Comparison of ENCODE assay signal across 8 mouse cellular contexts in genomic region chr2:174532671-174533363, GRCm38 (mm10). TPM values are rescaled to one million over a fixed set of nuclear protein-coding genes. Genes with fewer than 3 reads are reported as not detected.
DNase-seq lines count a peak whose midpoint lies in the region; ATAC-seq lines count a peak whose summit lies in the region.

No protein-coding gene starts in this region.

- no peaks in the 10 kb centered on the region for H3K9me3 ChIP-seq in hindbrain, embryonic 11.5 days (ENCODE audit: control insufficient read depth, low read length)
- H3K9me3 ChIP-seq in hindbrain, embryonic 10.5 days = no peaks in the 10 kb centered on the region
- no peaks in the 10 kb centered on the region for H3K9me3 ChIP-seq in embryonic facial prominence, embryonic 11.5 days (replicated peaks; ENCODE audit: control insufficient read depth, low read length)

- peak; percentile 54; the same call in 1 of the 2 replicates for ATAC-seq in hindbrain, embryonic 11.5 days (ENCODE audit: low FRiP score)
- ATAC-seq in embryonic facial prominence, embryonic 11.5 days (replicated peaks; ENCODE audit: insufficient number of reproducible peaks, low FRiP score, low TSS enrichment, low read depth) = peak; percentile 48; the same call in 1 of the 2 replicates

- peak; percentile 20 for DNase-seq in hindbrain, embryonic 11.5 days (ENCODE audit: low spot score)
- DNase-seq in hindbrain, embryonic 10.5 days (ENCODE audit: low spot score) = no peak
- DNase-seq in R1 (ENCODE audit: low read depth, low spot score) (peak; percentile 33), adipocyte (ENCODE audit: low spot score) (no peak)
- DNase-seq in embryonic facial prominence, embryonic 11.5 days (ENCODE audit: low spot score) = peak; percentile 43
- DNase-seq in kidney, adult 8-10 months = peak; percentile 10 to 31
- DNase-seq in lung, adult 18-20 months = peak; percentile 25 to 32
- DNase-seq in retina, postnatal 1 day = peak; percentile 41

- no peak overlapping the region for H3K27ac ChIP-seq in hindbrain, embryonic 11.5 days (ENCODE audit: low read depth, low read length)
- no peak overlapping the region for H3K27ac ChIP-seq in hindbrain, embryonic 10.5 days
- no peak overlapping the region for H3K27ac ChIP-seq in embryonic facial prominence, embryonic 11.5 days (replicated peaks; ENCODE audit: low read depth, low read length)

- H3K4me2 ChIP-seq in hindbrain, embryonic 11.5 days (replicated peaks; ENCODE audit: low read depth, low read length) = no peak overlapping the region
- no peak overlapping the region for H3K4me2 ChIP-seq in embryonic facial prominence, embryonic 11.5 days (ENCODE audit: low read depth, low read length)

- H3K27me3 ChIP-seq in hindbrain, embryonic 11.5 days (ENCODE audit: control insufficient read depth, insufficient read depth, low read length) = no peaks in the 10 kb centered on the region
- H3K27me3 ChIP-seq in hindbrain, embryonic 10.5 days (ENCODE audit: insufficient read depth, poor library complexity, severe bottlenecking) = no peaks in the 10 kb centered on the region
- H3K27me3 ChIP-seq in embryonic facial prominence, embryonic 11.5 days (ENCODE audit: control insufficient read depth, insufficient read depth, low read length) = no peaks in the 10 kb centered on the region

- H3K4me1 ChIP-seq in hindbrain, embryonic 11.5 days (replicated peaks; ENCODE audit: control insufficient read depth, insufficient read depth, low read length) = no peaks in the 10 kb centered on the region
- H3K4me1 ChIP-seq in hindbrain, embryonic 10.5 days (replicated peaks) = no peaks in the 10 kb centered on the region
- H3K4me1 ChIP-seq in embryonic facial prominence, embryonic 11.5 days (ENCODE audit: control insufficient read depth, insufficient read depth, low read length) = no peaks in the 10 kb centered on the region

- WGBS in hindbrain, embryonic 11.5 days = 67% methylated on average over 12 of the region's 12 CpGs
- WGBS in hindbrain, embryonic 10.5 days = 64% methylated on average over 12 of the region's 12 CpGs
- WGBS in embryonic facial prominence, embryonic 11.5 days = 55% methylated on average over 12 of the region's 12 CpGs

- no peaks in the 10 kb centered on the region for H3K36me3 ChIP-seq in hindbrain, embryonic 11.5 days (ENCODE audit: control insufficient read depth, insufficient read depth, low read length)
- H3K36me3 ChIP-seq in hindbrain, embryonic 10.5 days = no peaks in the 10 kb centered on the region
- H3K36me3 ChIP-seq in embryonic facial prominence, embryonic 11.5 days (replicated peaks; ENCODE audit: control insufficient read depth, insufficient read depth, low read depth, low read length) = no peaks in the 10 kb centered on the region

- no peak overlapping the region for H3K9ac ChIP-seq in hindbrain, embryonic 11.5 days (ENCODE audit: low read depth, low read length)
- no peak overlapping the region for H3K9ac ChIP-seq in embryonic facial prominence, embryonic 11.5 days (replicated peaks; ENCODE audit: low read length)

- H3K4me3 ChIP-seq in hindbrain, embryonic 11.5 days (ENCODE audit: low read depth, low read length) = no peak overlapping the region
- H3K4me3 ChIP-seq in hindbrain, embryonic 10.5 days = no peak overlapping the region
- H3K4me3 ChIP-seq in embryonic facial prominence, embryonic 11.5 days (ENCODE audit: low read depth, low read length) = no peak overlapping the region

RNA-seq across cellular contexts. Expression of gene Prelid3b, which starts 59.9 kb away (rescaled TPM):
- 130 and 141 TPM in 2 replicates for polyA plus RNA-seq in hindbrain, embryonic 11.5 days (2014; fragmentation: Nextera tagmentation; extraction: Ambion mirVana)
- 122 and 127 TPM in 2 replicates for polyA plus RNA-seq in hindbrain, embryonic 10.5 days (2016; fragmentation: Nextera tagmentation; extraction: Ambion mirVana)
- 131 and 134 TPM in 2 replicates for polyA plus RNA-seq in embryonic facial prominence, embryonic 11.5 days (2014; fragmentation: Nextera tagmentation; extraction: Ambion mirVana)

Comparison
In these comparisons a context has a peak if more than half of its experiments do, and no peak if none do; other contexts are left out.
1. DNase-seq: peak in hindbrain, embryonic 11.5 days (single experiment), R1 (single experiment), embryonic facial prominence, embryonic 11.5 days (single experiment), kidney, adult 8-10 months (2 of 2), lung, adult 18-20 months (2 of 2) and retina, postnatal 1 day (single experiment); none in hindbrain, embryonic 10.5 days (single experiment) and adipocyte (single experiment).